Mouse (Mus musculus): Measurements from ENCODE around the gene Tas2r135.

DNA sequence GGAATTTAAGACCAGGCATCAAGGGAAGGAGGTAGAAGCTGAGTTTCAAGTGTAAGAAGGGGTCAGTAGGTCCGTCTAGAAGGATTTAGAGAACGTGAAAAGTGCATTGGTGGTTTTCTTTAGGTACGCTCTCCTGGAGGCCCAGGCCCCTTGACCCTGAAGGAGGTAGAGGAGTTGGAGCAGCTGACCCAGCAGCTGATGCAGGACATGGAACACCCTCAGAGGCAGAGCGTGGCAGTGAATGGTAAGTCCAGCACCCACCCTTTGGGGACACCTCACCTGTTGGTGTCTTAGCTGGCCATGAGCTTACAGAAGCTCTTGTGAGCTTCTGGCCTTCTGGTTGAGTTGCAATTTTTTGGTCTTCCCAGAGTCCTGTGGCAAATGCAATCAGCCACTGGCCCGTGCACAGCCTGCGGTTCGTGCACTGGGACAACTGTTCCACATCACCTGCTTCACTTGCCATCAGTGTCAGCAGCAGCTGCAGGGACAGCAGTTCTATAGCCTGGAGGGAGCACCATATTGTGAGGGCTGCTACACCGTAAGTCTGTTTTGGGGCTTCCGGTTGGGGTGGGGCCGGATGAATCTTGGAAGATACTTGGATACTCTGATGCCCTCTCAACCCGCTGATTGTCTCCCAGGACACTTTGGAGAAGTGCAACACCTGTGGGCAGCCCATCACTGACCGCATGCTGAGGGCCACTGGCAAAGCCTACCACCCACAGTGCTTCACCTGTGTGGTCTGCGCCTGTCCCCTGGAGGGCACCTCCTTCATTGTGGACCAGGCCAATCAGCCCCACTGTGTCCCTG, 49.2 kb upstream of the Tas2r135 start:
- TF ChIP-seq CTCF (IDR thresholded peaks at IDR 0.05; ENCODE audit: extremely low read depth, insufficient read depth, insufficient read length, insufficient replicate concordance) (no peak), POLR2A (IDR thresholded peaks at IDR 0.05; ENCODE audit: low read depth, low read length) (no peak)
